Mouse (Mus musculus): Measurements from ENCODE around the gene Vsig2.

Vsig2 gene

GRCm38 (mm10) chr9:37567019-37567418 is 28.0 kb downstream of the Vsig2 start:
- DNase-seq (ENCODE audit: low read depth) = no peak

DNA sequence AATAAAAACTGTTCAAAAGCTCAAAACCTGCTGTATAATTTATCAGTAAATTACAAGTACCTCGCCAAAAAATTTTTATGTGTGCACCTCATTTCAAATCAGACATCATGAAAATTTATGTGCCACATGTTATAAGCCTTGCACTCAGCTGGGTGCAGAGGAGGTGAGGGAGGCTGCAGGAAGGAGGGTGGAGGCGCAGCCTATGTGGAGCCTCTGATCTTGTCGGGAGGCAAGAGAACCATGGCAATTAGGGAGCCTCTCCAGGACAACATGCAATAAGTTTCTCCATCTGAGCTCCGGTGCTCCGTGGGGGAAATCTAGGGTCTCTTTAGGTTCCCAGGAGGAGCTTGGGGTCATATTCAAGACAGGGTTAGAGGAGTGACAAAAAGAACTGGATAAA is 28.4 kb downstream of the Vsig2 start:
- no peak for DNase-seq (ENCODE audit: low read depth)

DNA sequence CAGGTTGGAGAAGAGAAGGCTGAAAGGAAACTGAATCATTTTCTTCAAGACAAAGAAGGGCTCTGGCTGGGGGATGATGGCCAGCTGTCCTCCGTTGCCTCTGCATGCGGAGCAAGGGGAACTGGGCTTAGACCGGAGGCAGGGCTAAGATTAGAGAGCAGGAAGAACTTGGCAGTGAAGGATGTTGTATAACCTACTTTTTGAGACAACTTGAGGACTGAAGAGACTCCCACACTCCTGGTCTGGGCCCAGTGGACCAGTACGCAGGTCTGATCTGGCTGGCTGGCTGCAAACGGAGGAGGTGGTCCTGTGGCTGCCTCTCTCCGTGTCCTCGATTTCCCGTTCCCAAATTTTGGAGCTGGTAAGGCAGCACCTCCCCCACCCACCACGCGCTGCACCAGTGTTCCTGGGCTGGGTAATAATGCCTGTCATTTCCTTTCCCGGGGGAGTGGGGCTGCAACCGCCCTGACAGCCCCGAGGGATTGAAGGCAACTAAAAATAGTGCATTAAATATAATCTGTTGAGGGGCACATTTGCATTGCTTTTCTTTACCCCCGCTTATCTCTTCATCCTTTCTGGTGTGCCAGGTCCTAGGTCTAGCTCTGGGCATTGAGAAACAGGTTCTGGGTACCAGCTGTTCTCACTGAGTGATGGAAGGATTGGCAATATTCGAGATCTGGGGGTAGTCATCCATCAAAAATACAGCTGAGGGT is 29.0 kb downstream of the Vsig2 start:
- DNase-seq (ENCODE audit: low read depth) = no peak

GRCm38 (mm10) chr9:37568605-37569214 is 29.7 kb downstream of the Vsig2 start:
- no peak for DNase-seq (ENCODE audit: low read depth)

DNA sequence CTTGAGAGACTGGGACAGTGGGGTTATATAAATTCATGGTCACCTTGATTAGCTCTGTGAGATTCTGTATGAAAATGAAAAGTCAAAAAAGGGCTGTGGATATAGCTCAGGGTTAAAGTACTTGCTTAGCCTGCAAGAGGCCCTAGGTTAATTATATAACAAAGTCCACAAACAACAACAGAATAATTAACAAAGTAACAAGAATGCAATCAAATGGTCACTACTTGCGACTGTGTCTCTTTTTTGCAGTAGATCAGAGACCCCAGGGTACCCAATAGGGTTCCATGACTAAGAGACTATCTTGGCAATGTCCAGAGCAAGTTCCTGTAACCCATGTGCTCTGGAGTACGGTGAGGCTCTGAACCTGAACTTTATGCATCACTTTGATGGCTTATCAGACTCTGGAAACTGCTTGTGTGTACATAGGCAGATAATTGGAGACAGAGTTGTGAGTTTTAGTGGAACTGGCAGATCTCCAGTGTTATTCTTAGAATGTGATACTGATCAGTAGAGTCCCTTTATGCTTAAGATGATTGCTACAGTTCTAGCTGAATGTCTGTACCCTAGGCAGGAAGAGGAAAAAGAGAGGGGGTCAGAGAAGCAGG is 30.3 kb downstream of the Vsig2 start:
- no peak for DNase-seq (ENCODE audit: low read depth)

GRCm38 (mm10) chr9:37572204-37572876 is 33.3 kb downstream of the Vsig2 start:
- no peak for DNase-seq (ENCODE audit: low read depth)

DNA sequence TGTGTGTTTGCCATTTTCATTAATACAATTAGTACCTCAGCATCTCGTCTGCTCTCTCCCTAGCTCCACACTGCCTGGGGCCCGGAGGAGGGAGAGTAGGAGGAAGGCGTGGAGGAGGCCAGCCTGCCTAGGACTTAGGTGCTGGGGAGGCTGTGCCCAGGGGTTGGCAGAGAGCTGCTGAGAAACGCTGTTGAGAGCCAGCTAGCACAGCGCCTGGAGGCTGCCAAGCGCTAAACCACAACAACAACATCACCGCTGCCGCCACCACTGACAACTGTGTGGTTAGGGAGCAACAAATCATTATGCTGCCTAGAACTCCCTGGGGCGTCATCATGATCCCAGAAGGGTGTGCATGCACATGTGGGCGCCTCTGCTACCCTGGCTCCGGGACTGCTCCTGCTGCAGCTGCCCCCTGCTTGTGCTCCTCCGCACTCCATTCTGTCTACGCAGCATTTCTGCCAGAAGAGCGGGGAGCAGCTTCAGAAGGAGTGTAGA is 37.4 kb downstream of the Vsig2 start:
- DNase-seq (ENCODE audit: low read depth) = peak; percentile 7

- DNase-seq (ENCODE audit: low read depth) = no peak
These were observed 44.5 kb downstream of the Vsig2 start for GRCm38 (mm10) chr9:37583594-37583993.

DNA sequence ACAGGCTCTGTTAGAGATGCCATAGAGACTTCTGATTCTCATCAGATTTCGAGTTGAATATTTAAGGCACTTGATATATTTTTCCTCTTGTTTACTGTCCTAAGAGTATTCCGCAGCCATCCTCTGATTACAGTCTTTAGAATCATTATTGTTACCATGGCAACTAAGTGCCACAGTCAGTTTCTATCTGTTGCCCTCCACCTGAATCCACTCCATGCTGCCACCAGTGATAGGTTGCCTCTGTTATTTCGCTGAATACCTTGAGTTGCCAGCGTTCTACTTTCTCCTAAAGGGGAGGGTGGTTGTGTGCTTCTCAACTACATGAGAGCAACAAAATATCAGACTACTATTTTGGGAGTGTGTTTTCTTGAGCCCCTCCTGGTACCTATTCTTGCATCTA is 47.7 kb downstream of the Vsig2 start:
- DNase-seq (ENCODE audit: low read depth) = no peak

DNA sequence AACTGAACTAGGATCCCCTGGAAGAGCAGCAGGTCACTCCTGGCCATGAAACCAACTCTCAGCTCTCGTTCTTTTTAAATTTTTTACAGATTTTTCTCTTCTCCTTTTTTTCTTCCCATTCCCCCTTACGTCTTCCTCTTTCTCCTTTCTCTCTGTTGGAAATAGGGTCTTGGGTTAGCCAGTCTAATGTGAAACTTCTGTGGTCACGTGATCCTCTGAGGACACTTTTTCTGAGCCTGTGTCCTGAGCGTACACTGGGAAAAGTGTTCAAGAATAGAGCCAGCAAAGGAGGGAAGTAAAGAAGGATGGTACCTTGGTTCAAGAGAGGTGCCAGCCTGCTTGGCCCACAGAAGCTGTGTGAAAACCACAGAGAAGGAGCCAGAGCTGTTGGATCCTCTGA is 51.3 kb downstream of the Vsig2 start:
- DNase-seq (ENCODE audit: low read depth) = no peak

DNA sequence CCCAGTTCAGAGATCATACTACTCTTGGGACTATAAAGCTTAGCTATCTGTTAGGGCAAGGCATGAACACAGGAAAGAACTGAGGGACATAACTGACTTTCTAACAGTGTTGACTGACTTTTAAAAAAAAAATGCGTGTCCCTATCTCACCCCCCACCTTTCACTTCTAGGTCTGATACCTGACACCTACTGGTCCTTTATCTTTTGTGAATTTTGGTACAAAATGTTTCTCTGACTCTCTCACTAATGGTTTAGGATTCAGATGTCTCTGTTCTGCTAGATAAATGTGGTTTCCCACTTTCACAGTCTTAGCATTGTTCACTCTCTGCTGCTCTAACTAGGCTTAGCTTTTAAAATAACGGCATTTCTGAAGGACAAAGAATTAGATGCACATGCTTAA is 53.0 kb downstream of the Vsig2 start:
- no peak for DNase-seq (ENCODE audit: low read depth)

GRCm38 (mm10) chr9:37592633-37593032 is 53.6 kb downstream of the Vsig2 start:
- no peak for DNase-seq (ENCODE audit: low read depth)

- no peak for DNase-seq (ENCODE audit: low read depth)
These were observed 54.6 kb downstream of the Vsig2 start for GRCm38 (mm10) chr9:37593690-37594089.
